Mouse (Mus musculus) ES-Bruce4 (cell line): ENCODE data around the gene Galntl6.

Experiments used
- CTCF ChIP-seq: IDR thresholded peaks from one replicate; pipeline ENCODE4 v1.8.1; 2011; ENCODE audit warnings: low read depth, low read length
- POLR2A ChIP-seq: IDR thresholded peaks from one replicate; pipeline ENCODE4 v1.8.1; 2011; ENCODE audit warnings: low read length; ENCODE audit not compliant: insufficient read depth

GRCm38 (mm10) chr8:58396500-58396899 lies 515.9 kb downstream of the Galntl6 start:
- TF ChIP-seq POLR2A (no peak), CTCF (no peak)
